Mouse (Mus musculus): ENCODE results near the gene Socs4.
"Not testable (repeated sequence)": the region's sequence is repeated elsewhere in the genome, so short reads cannot be mapped to it uniquely, and the experiment has no call there.

The Socs4 gene

DNA sequence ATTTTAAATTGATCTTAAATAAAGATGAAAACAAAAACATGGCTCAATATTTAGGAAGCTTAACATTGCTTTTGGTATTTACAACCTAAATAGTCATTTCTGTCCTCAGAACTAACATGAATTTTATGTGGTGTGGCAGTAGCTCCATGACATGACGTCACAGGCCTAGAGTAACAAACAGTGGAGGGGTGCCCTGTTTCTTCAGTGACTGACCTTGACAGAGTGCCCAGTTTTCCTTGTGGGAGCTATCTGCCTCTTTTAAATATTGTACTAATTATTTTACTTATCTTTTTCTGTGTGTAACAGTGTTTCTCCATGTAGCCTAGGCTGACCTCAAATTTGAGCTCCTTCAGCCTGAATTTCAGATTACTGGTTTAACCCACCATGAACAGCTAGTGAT lies 15.0 kb downstream of the Socs4 start:
- DNase-seq = no peak

DNA sequence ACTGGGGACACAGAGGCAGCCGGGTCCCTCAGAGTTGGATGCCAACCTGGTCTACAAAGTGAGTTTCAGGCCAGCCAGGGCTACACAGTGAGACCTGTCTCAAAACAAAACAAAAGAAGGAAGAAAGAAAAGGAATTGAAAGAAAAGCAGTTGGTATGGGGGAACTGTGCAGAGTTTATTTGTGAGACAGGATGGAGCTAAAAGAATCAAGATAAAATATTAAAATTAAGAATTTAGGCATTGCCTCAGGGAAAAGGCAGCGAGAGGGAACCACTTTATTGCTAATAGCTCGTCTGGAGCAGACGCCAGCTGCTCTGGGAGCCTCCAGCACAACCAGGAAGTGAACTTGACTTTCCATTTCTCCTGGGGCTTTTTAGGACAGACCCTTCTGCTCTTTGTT lies 17.4 kb downstream of the Socs4 start:
- no peak for DNase-seq

DNA sequence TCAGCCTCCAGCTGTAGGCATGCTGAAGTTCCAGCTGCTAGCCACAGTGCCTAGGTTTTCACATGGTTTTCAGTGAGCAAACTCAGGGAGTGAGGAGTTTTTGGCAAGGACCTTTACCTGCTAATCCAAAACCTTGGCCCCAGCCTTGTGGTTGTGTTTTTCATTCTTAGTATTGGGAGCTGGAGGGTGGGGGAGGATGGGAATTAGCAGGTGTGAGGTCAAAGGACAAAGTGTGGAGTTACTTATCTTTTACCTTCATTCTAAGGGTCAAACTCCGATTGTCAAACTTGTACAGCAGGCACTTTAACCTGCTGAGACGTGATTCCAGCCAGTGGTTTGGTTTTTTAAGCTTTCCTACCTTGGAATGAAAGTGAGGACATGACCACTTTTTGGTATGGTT lies 19.5 kb downstream of the Socs4 start:
- DNase-seq = no peak

DNA sequence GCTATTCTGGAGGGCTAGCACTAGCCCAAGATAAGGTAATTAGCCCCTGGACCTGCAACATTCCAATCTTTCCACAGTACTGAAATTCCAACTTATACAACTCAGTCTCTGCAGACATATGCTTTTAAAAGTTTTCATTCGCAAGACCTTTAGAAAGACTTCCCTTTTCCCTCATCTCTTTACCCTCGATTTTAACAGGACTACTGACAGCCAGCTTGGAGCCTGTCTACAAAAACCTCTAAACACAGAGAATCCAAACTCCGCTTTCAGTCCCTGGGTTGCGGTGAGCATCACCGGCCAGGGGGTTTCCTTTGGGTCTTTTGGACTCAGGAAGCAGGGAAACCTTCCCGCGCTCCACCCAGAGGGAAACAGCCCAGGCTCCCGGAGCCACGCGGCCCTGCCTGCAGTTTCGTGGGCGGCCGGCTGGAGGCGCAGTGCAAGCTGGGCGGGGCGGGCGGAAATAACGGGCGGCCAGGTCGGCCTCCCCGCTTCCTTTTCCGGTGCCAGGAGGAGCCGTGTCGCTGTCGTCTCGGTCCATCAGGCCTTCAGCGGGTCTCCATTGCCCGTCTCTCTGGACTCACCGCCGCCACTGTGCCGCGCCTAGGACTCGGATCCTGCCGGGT lies 21.2 kb downstream of the Socs4 start, which contains the start of gene Mapk1ip1l:
Gene Mapk1ip1l, plus strand, starts transcription at position 482 of the 623 bp plus-strand sequence.
- peak; percentile 89 for DNase-seq

DNA sequence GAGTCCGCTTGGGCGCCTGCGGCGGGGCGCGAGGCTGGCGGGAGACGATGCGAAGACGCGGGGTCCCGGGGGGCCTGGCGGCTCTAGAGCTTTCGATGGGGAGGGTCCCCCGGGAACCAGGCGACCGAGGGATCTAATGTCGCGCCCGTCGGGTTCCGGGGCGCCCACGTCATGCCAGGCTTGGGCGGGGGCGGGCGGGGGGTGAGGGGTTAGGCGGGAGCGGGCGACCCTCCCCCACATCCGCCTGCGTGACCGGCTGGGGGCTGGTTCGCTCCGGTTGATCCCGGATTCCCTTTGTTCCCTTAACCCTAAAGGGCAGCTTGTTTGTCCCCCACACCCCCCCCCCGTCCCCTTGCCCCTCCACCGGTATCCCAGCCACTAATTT lies 21.7 kb downstream of the Socs4 start:
- DNase-seq = no peak

DNA sequence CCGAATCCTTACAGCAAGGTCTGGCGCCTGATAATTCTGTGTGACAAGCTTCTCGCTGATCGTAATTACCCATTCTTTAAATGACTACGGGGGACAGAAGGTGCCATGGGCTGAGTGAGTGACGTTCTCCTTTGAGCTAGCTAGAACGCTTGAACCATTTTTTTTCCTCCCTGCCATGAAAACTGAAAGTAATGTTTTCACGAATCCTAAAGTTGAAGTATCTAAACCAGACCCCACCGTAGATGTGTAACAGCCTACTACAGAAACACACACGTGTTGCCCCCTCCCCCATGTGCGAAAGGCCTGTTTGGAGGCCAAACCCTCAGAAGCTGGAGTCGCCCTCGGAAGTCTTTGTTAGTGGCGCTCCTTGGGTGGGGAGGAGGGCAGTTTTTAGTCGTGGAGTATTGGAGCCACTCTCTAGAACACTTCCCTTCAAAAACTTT lies 22.1 kb downstream of the Socs4 start:
- DNase-seq = no peak

DNA sequence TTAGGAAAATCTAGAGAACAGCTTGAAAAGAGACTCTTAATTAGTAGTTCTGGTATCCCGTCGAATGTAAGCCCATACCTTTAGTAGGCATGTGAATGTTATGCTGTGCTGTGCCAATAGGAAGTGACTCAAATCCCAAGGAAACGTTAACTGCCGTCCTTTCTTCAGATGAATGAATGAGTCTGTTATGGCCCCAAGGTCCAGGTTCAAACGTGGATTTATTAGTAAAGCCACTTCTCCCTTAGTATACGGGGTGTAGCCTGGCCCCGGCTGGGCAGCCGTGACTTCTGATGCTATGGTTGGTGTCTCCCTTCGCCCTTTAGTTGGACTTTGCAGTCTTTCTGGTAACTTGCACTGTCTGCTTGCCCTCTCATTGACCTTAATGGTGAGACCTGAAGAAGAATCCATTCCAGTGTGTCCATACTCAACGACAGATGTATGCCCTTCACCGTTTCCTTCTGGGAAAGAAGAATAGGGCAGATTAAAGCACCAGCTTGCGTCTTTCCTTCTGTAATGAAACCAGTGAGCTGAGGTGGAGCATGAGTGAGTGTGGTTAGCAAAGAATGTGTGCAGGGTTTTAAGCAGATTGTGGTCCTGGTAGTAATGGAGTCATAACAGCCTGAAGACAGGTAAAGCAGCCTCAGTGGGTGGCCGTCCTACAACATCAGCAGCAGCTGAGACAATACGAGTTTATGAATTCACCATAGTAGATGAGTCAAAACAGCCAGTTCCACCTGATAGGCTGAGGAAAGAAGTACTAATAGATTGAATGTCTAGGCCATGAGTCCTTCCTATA lies 26.4 kb downstream of the Socs4 start:
- DNase-seq = no peak

DNA sequence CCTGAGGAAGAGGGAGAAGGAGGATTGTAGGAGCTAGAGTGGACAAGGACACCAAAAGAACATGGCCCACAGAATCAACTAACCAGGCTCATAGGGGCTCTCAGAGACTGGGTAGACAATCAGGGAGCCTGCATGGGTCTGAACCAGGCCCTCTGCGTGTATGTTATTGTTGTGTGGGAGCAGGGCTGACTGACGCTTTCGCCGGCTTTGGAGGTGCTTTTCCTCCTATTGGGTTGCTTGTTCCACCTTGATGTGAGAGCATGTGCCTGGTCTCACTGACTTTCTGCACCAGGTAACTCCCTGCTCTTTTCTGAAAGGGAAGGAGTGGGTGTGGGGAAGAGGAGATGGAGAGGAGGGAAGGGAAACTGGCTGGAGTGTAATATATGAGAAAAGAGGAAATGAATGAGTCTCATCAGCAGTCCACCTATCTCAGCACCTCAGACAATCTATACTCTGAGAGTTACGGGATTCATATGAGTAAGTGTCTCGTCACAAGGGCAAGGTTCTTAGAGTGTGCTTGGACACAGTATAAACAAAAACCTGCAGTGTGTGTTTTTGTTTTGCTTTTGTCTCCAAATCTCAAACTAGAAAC lies 28.2 kb downstream of the Socs4 start:
- no peak for DNase-seq

DNA sequence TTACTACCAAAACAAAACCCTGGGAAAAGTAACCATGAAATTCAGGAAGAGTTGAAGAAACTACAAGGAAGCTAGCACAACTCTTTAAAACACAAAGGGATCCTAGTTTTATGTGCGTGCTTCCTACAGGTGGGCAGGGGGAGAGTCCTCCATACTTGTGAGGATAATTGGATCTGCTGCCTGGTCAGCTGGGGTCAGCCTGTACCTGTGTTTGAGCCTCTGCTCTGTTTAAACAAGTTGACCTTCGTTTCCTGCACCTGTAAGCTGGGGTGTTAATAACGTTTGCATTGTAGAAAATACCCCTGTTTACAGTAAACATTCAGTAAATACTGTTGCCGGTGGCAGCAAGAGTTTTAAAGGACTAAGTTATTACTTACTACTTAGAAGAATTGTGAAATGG lies 29.2 kb downstream of the Socs4 start:
- no peak for DNase-seq

DNA sequence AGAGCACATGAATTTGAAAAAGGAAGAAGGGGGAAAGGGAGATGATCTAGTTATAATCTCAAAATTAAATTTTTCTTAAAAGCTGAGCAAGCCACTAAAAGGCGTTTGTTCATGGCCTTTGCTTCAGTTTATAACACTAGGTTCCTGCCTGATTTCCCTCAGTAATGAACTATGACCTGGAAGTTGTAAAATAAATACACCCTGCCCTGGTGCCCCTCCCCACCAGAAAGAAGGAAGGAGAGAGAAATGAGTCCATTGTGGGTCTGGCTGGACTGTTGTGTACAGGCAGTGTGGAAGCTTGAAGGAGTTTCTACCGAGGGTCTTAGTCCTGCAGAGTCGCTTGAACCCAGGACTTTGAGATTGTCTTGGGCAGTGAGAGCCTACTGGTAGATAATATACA lies 30.9 kb downstream of the Socs4 start:
- DNase-seq = no peak

DNA sequence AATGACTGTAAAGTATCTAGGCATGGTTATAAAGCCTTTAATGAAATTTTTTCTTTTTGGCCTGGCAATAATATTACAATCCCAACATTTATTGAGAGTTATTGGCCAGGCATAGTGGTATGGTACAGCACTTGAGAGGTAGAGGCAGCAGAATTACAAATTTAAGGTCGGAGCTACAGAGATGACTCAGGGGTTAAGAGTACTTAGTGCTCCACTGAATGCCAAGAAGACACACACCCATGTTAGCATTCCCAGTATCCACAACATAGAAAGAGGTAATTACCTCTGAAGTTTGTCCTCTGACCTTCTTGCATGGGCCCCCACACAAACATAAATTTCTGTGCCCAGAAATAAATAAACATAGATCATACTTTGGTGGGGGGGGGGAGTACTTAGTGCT lies 32.3 kb downstream of the Socs4 start:
- no peak for DNase-seq

DNA sequence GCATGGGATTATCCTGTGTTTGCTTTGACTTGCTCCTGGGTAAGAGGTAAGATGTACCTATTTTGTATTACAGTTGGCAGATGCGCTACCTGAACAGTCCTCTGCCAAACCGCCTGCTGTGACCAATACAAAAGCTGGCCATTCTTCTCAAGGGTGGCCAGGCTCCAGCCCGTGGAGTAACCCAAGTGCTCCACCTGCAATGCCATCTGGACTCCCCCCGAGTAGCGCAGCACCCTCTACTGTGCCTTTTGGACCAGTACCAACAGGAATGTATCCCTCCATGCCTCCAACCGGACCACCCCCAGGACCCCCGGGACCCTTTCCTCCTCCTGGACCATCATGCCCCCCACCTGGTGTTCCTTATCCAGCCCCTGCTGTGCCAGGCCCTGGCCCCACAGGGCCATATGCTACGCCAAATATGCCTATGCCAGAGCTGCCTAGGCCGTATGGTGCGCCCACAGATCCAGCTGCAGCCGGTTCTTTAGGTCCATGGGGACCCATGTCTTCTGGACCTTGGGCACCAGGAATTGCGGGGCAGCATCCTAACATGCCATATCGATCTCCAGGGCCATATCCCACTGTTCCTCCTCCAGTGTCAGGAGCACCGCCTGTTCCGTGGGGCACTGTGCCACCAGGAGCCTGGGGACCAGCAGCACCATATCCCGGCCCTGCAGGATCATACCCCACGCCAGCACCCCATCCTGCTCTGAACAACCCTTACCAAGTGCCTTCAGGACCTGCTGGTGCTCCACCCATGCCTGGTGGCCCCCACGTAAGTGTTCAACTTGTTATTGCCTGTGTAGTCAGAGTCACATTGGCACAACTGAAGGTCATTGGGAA lies 33.8 kb downstream of the Socs4 start:
- peak; percentile 92 for DNase-seq

DNA sequence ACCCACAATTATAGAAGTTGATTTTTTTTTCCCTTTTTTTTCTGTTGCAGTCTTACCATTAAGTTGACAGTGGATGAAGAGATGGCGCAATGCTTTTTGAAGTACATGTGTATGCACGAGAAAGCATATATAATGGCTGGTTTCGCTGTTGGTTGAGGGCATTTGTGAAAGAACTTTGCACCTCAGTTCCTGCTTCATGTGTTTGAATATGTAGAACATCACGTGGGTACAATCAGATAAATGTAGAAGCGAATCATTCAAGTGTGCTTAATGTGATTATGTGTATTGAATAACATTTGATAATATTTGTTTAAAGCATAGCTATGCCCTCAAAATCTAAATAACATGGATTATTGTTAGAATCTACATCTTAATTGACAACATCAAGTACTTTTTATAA lies 42.6 kb downstream of the Socs4 start:
- DNase-seq = no peak

DNA sequence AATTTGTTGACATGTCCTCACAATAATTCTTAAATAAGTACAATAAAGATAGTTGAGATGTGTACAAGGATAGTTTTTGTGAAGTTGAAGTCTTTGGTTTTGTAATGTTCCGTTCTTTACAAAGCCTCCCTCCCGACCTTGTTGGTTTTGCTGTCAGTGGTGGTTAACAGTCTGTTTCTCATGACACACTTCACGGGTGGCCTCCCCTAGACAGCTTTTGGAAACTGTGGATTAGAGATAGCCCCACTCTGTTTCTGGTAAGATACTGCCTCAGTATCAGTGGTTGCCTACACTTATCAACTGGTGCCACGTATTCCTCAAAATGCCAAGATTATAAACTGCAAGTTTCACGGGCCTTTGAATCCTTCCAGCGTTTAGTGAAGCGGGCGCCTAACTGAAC lies 44.9 kb downstream of the Socs4 start:
- not testable (repeated sequence) for DNase-seq

DNA sequence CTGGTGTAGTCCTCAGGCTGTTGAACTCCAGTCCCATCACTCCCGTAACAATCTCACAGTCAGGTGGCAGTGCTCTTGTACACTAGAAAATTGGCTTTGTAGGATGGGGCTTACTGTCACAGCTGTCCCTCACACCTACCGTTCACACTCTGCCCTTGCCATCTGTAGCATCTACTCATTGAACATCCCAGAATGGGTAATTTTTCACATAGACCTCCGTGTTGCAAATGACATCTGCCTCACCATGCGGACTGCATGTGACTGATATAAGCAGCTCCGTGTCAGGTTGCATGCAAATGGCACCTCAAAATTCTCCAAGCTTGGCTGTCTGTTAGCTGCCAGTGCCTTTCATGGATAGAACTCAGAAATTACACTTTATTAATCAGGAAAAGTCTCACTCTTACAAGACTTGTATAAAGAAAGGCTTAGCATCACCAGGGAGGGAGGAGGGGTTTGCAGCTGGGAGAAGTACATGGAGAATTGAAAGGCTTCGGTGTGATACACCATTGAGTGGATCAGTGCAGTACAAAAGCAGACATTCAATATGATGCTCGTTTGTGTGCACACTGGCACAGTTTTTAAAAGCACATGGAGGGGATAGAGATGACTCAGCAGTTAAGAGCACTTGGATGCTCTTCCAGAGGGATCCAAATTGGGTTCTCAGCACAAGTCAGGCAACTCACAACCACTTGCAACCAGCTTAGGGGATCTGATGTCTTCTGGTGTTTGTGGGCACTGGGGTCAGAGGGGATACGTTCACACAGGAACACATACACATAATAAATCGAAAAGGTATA lies 49.4 kb downstream of the Socs4 start:
- DNase-seq = no peak

DNA sequence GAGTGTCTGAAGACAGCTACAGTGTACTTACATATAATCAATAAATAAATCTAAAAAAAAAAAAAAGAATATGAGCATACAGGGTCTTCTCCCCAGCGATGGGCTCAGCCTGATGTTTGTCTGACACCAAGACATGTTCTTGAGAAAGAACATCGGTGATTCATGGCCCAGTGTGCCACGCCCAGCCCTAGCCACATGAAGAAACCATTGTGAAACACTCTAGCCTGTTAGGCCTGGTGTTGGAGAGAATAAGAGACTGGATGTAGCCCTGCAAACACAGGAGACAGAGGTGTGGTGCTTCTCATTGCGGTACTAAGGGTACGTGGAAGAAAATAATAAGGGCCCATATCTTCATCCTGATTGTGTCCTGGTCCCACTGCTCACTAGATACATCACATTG lies 50.6 kb downstream of the Socs4 start:
- no peak for DNase-seq

DNA sequence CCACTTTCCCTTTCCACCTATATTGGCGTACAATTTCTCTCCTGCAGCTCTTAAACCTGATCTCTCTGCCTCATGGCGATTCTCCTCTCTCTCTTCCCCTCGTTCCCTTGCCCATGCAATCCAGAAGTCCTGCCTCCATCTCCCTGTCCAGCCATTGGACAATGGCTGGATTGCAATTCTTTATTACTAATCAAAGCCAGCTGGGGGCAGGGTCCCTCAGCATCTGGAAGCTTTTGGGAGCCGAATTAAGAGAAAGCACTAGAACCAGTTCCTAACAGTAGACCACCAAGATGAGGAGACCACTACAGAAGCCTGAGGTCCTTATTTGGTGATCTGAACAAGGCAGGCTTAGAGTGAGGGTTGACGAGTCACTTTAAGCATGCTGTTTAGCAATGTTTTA lies 55.2 kb downstream of the Socs4 start:
- DNase-seq = no peak

DNA sequence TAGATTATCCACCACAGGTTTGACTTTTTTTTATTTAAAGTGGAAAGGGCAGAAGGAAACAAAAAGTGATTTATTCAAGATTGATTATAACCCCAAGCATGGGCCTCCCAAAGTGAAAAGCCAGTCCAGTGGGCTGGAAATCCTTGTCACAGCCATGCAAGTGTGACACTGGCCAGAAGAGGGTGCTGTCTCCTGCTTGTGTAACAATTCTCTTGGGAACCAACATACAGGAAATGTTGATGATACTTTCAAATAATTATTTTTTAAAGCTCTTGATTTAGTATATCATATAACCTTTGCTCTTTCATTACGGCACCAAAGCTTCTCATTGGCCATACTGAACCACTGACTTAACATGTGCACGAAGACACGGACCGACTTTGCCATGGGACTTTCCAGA lies 58.1 kb downstream of the Socs4 start:
- DNase-seq = no peak

DNA sequence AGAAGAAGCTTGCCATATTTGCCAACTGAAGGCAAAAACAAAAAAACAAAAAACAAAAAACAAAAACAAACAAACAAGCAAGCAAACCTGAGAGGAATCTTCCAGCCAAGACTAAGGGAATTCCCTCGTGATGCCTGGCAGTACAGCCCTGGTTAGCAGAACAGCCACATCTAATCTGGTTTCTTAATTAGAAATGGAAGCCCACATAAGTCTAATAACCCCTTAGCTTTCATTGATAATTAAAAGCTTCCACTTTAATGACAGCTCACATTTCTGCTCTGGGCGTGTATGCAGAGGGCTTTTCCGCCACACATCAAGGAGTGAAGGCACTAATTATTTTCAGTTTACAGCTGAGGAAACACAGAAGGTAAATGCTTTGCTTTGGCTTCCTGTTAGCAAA lies 58.6 kb downstream of the Socs4 start:
- DNase-seq = no peak

DNA sequence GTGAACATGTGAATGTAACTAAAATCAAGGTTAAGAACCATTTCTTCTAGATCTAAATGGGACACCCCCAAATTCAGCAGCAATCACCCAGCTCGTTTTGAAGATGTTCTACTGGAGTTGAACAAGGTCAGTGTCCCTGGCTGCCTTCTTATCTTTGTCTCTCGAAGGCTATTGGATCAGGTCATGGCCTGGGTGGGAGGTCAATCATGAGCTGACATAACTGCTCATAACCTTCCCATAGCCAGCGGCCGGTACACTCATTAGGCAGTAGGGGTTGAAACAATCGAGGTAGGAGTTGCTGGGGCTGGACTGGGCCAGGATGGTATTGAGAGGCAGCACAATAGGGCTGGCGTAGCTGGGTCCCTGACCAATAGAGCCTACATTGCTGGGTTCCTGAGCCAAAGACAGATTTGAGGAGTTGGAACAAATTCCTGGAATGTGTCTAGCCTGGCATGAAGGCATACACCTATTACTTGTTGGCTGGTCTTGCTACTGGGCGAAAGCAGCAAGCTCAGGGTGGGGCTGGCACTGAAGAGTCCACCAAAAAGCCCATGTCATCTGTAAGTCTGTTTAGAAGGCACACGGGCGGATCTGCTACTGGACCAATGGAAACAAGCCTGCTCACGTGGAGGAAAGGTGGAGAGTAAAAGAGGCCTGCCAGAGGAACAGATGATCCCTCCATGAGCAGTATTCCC lies 63.6 kb downstream of the Socs4 start:
- DNase-seq = peak; percentile 6

DNA sequence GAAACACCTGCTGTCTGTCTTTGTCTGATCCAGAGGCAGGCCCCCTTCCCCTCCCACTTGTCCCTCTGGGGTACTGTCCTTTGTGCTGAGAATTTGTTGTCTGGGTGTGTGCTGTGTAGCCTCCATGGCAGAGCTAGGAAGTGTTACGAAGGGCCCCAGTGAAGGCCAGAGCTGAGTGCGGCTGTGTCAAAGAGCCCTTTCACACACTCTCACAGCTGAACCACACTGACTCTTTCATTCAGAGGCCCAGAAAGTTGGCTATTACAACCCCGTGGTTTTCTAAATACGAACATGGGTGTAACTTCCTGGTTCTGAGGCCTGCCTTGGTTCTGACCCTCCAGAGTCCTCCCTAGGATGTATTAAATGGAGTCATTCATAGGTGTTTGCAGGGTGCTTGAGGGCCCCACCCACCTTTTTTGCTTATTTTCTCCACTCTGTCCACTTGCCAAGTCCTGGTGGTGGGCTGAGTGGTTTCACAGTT lies 65.1 kb downstream of the Socs4 start:
- DNase-seq = no peak
